Mouse (Mus musculus): ENCODE results near the gene Gipr. TPM values are rescaled to one million over a fixed set of nuclear protein-coding genes. Genes with fewer than 3 reads are reported as not detected.

The Gipr gene
- polyA plus RNA-seq, 1 experiment: 0.68 TPM

GRCm38 (mm10) chr7:19119083-19119482 lies 46.8 kb downstream of the Gipr start:
- 91% methylated on average over 8 of the region's 8 CpGs for WGBS
- no peak for DNase-seq (ENCODE audit: low read depth, low spot score)

DNA sequence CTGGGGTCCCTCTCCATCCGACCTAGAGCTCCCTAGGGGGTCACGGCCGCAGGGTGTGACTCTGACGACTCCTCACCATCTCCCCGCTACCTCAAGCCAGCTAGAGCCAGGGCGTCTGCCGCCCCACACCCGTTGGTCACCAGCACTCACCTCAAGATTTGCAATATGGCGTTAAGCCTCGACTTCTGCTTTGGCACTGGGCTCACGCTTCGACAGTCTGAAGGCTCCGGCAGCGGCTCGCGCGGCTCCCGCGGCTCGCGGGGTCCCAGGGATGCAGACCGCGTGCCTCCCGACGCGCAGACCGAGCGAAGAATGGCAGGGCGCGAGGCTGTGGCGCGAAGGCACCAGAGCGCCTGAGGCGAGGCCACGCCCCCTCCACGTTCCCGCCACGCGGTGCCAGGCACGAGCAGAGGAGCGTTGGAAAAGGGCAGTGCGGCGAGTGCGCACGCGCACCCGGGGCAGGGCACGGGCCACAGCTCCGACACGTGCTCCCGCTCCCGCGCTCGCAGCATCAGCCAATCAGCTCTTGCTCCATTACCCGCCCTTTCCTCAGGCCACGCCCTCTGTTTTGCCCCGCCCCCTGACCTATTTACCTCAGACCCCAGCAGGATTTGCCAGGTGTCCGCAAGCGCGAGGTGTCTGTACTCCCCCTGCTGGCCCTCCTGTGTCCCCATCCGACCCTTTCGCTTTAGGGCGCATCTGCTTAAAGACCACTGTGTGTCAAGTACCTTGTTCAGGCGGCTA lies 47.7 kb downstream of the Gipr start, which contains the start of gene Gm4969:
TSS of gene Gm4969 (minus strand) at position 341 of the 744 bp plus-strand sequence.
- no peak for DNase-seq (ENCODE audit: low read depth, low spot score)
- 35% methylated on average over 64 of the region's 64 CpGs for WGBS

GRCm38 (mm10) chr7:19109565-19109964 lies 56.4 kb downstream of the Gipr start:
- no peak for DNase-seq (ENCODE audit: low read depth, low spot score)
- WGBS: 89% methylated on average over 1 of the region's 1 CpGs

DNA sequence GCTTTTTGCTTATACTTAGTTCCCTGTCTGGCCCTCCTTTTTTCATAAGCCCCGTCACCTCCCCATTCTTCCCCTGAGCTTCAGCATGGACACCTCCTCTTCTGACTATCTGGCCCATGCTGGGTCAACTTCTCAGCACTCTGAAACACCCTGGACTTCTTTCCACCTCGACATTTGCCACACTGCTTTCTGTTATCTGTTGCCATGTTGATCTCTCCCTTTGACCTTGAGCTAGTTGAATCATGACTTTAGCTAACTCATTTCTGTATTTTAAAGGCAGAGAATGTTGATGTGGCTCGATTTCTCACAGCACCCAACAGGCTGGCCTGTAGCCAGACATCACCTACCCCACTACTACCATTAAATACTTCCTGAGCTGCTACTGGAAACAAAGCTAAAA lies 58.5 kb downstream of the Gipr start:
- no peak for DNase-seq (ENCODE audit: low read depth, low spot score)
- WGBS: 48% methylated on average over 3 of the region's 3 CpGs

Other genes starting within 250 kb of the Gipr start
- 0.17 and 0.21 TPM in 2 replicates for gene Nova2, start 240.2 kb downstream of the Gipr start, polyA plus RNA-seq (2012; rRNA removed)
- gene Nanos2, start 178.7 kb downstream of the Gipr start, polyA plus RNA-seq (2012; rRNA removed): not detected in 2 replicates
- 1.9 and 2.0 TPM in 2 replicates for gene Mypop, start 174.9 kb downstream of the Gipr start, polyA plus RNA-seq (2012; rRNA removed)
- gene Irf2bp1, start 162.1 kb downstream of the Gipr start, polyA plus RNA-seq (2012; rRNA removed): 18.7 and 19.4 TPM in 2 replicates
- 24.9 and 28.3 TPM in 2 replicates for gene Foxa3, start 142.6 kb downstream of the Gipr start, polyA plus RNA-seq (2012; rRNA removed)
- 54.8 and 68.3 TPM in 2 replicates for gene Sympk, start 141.8 kb downstream of the Gipr start, polyA plus RNA-seq (2012; rRNA removed)
- gene Rsph6a, start 111.4 kb downstream of the Gipr start, polyA plus RNA-seq (2012; rRNA removed): 0.11 TPM in 1 of 2 replicates, not detected in the other
- gene Dmwd, start 89.9 kb downstream of the Gipr start, polyA plus RNA-seq (2012; rRNA removed): 15.3 and 15.6 TPM in 2 replicates
- 308 and 400 TPM in 2 replicates for gene Dmpk, start 82.3 kb downstream of the Gipr start, polyA plus RNA-seq (2012; rRNA removed)
- gene Six5, start 71.5 kb downstream of the Gipr start, polyA plus RNA-seq (2012; rRNA removed): 14.5 and 17.2 TPM in 2 replicates
- 0.03 TPM in 1 of 2 replicates, not detected in the other for gene Gm4969, start 47.8 kb downstream of the Gipr start, polyA plus RNA-seq (2012; rRNA removed)
- 9.8 and 10.1 TPM in 2 replicates for gene Fbxo46, start 46.3 kb downstream of the Gipr start, polyA plus RNA-seq (2012; rRNA removed)
- 7.7 and 9.8 TPM in 2 replicates for gene Qpctl, start 16.8 kb downstream of the Gipr start, polyA plus RNA-seq (2012; rRNA removed)
- 47.1 and 49.1 TPM in 2 replicates for gene Snrpd2, start 16.4 kb downstream of the Gipr start, polyA plus RNA-seq (2012; rRNA removed)
- gene Eml2, start 10.3 kb upstream of the Gipr start, polyA plus RNA-seq (2012; rRNA removed): 16.7 and 19.6 TPM in 2 replicates
- gene Gpr4, start 46.4 kb upstream of the Gipr start, polyA plus RNA-seq (2012; rRNA removed): 3.2 TPM in 2 replicates
- 33.6 and 36.3 TPM in 2 replicates for gene Opa3, start 62.2 kb upstream of the Gipr start, polyA plus RNA-seq (2012; rRNA removed)
- 241 and 341 TPM in 2 replicates for gene Vasp, start 105.7 kb upstream of the Gipr start, polyA plus RNA-seq (2012; rRNA removed)
- 0.33 and 1.3 TPM in 2 replicates for gene Ppm1n, start 113.9 kb upstream of the Gipr start, polyA plus RNA-seq (2012; rRNA removed)
- gene Rtn2, start 116.5 kb upstream of the Gipr start, polyA plus RNA-seq (2012; rRNA removed): 12.7 and 18.9 TPM in 2 replicates
- gene Fosb, start 143.9 kb upstream of the Gipr start, polyA plus RNA-seq (2012; rRNA removed): 1.4 and 6.2 TPM in 2 replicates
- gene Ercc1, start 178.7 kb upstream of the Gipr start, polyA plus RNA-seq (2012; rRNA removed): 26.9 and 31.2 TPM in 2 replicates
- 3.2 and 4.1 TPM in 2 replicates for gene Cd3eap, start 193.4 kb upstream of the Gipr start, polyA plus RNA-seq (2012; rRNA removed)
- 4.8 and 5.7 TPM in 2 replicates for gene Ppp1r13l, start 193.6 kb upstream of the Gipr start, polyA plus RNA-seq (2012; rRNA removed)
- 28.7 and 36.5 TPM in 2 replicates for gene Ercc2, start 215.9 kb upstream of the Gipr start, polyA plus RNA-seq (2012; rRNA removed)
- gene Klc3, start 238.0 kb upstream of the Gipr start, polyA plus RNA-seq (2012; rRNA removed): 1.2 and 2.0 TPM in 2 replicates
- gene Ckm, start 238.6 kb upstream of the Gipr start, polyA plus RNA-seq (2012; rRNA removed): 56.4 and 81.7 TPM in 2 replicates

Measured in large intestine, adult 2 months (tissue).